Mouse (Mus musculus): ENCODE results near the gene Mmd. TPM values are rescaled to one million over a fixed set of nuclear protein-coding genes. Genes with fewer than 3 reads are reported as not detected.
"Not testable (repeated sequence)": the region's sequence is repeated elsewhere in the genome, so short reads cannot be mapped to it uniquely, and the experiment has no call there.

The Mmd gene
- polyA plus RNA-seq, 1 experiment from 2014 or later, result 46.3 TPM

DNA sequence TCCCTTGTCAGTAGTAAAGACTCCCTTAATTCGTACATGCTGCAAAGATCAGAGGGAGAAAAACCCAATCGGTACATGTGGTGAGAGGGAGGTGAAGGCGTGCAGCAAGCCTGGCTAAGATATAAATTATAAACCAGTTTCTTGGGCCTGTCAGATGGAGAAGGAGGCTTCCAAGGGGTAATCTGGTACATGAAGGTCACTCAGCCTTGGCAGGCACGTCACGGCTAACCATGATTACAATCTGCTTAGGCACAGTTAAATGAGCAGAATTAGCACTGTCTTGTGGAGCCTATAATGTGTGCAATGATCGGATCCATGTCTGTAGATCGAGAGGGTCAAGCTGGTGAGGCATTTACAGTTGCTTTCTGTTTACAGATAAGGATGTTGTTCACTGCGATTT is 26.9 kb downstream of the Mmd start:
- no peaks in the 10 kb centered on the region for H3K27me3 ChIP-seq (ENCODE audit: control insufficient read depth, insufficient read depth, low read length)
- ATAC-seq (replicated peaks; ENCODE audit: insufficient number of reproducible peaks, low FRiP score, low TSS enrichment, low read depth), result no peak
- H3K36me3 ChIP-seq (replicated peaks; ENCODE audit: control insufficient read depth, insufficient read depth, low read depth, low read length), result peaks cover 3% of the 10 kb centered on the region; the same call in 1 of the 2 replicates
- H3K9ac ChIP-seq (replicated peaks; ENCODE audit: low read length), result no peak overlapping the region
- DNase-seq (ENCODE audit: low spot score), result no peak
- no peaks in the 10 kb centered on the region for H3K4me1 ChIP-seq (ENCODE audit: control insufficient read depth, insufficient read depth, low read length)
- no peak overlapping the region for H3K27ac ChIP-seq (replicated peaks; ENCODE audit: low read depth, low read length)
- 92% methylated on average over 8 of the region's 8 CpGs for WGBS
- H3K4me3 ChIP-seq (ENCODE audit: low read depth, low read length), result no peak overlapping the region
- H3K4me2 ChIP-seq (ENCODE audit: low read depth, low read length), result no peak overlapping the region
- no peaks in the 10 kb centered on the region for H3K9me3 ChIP-seq (replicated peaks; ENCODE audit: control insufficient read depth, low read length)

DNA sequence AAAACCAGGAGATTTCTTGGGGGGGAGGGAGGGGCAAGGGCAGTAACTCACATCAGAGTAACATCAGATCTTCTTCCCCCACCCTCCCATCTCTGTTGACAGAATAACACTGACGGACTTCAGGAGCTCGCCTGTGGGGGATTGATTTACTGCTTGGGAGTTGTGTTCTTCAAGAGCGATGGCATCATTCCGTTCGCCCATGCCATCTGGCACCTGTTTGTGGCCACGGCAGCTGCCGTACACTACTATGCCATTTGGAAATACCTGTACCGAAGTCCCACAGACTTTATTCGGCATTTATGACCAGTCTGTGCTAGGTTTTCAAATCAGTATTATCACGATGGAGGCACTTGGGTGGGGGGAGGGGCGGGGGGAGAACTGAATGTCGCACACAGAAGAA is 27.3 kb downstream of the Mmd start:
- DNase-seq (ENCODE audit: low spot score) (no peak), ATAC-seq (replicated peaks; ENCODE audit: insufficient number of reproducible peaks, low FRiP score, low TSS enrichment, low read depth) (no peak)
- no peak overlapping the region for H3K4me2 ChIP-seq (ENCODE audit: low read depth, low read length)
- no peak overlapping the region for H3K4me3 ChIP-seq (ENCODE audit: low read depth, low read length)
- H3K4me1 ChIP-seq (ENCODE audit: control insufficient read depth, insufficient read depth, low read length), result no peaks in the 10 kb centered on the region
- no peak overlapping the region for H3K27ac ChIP-seq (replicated peaks; ENCODE audit: low read depth, low read length)
- no peaks in the 10 kb centered on the region for H3K9me3 ChIP-seq (replicated peaks; ENCODE audit: control insufficient read depth, low read length)
- no peak overlapping the region for H3K9ac ChIP-seq (replicated peaks; ENCODE audit: low read length)
- H3K27me3 ChIP-seq (ENCODE audit: control insufficient read depth, insufficient read depth, low read length), result no peaks in the 10 kb centered on the region
- 90% methylated on average over 12 of the region's 12 CpGs for WGBS
- H3K36me3 ChIP-seq (replicated peaks; ENCODE audit: control insufficient read depth, insufficient read depth, low read depth, low read length), result peaks cover 3% of the 10 kb centered on the region; the same call in 1 of the 2 replicates

DNA sequence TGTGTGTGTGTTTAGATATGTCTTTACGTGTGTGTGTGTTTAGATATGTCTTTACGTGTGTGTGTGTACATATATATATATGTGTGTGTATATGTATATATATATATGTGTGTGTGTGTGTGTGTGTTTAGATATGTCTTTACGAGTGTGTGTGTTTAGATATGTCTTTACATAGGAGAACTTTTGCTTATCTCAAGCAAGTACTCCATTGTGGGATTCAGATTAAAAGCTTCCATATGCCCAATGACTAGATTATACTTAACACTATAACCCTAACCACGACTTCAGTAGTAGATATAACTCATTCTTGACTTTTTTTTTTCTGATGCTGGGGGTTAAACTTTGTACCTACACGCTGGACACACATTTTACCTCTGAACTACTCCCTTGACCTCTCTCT is 30.8 kb downstream of the Mmd start:
- WGBS, result 90% methylated on average over 5 of the region's 5 CpGs
- no peaks in the 10 kb centered on the region for H3K9me3 ChIP-seq (replicated peaks; ENCODE audit: control insufficient read depth, low read length)
- ATAC-seq (replicated peaks; ENCODE audit: insufficient number of reproducible peaks, low FRiP score, low TSS enrichment, low read depth) (no peak), DNase-seq (ENCODE audit: low spot score) (no peak)
- no peaks in the 10 kb centered on the region for H3K27me3 ChIP-seq (ENCODE audit: control insufficient read depth, insufficient read depth, low read length)
- H3K9ac ChIP-seq (replicated peaks; ENCODE audit: low read length), result no peak overlapping the region
- H3K36me3 ChIP-seq (replicated peaks; ENCODE audit: control insufficient read depth, insufficient read depth, low read depth, low read length), result no peaks in the 10 kb centered on the region
- no peak overlapping the region for H3K27ac ChIP-seq (replicated peaks; ENCODE audit: low read depth, low read length)
- no peaks in the 10 kb centered on the region for H3K4me1 ChIP-seq (ENCODE audit: control insufficient read depth, insufficient read depth, low read length)
- no peak overlapping the region for H3K4me2 ChIP-seq (ENCODE audit: low read depth, low read length)
- H3K4me3 ChIP-seq (ENCODE audit: low read depth, low read length), result no peak overlapping the region

DNA sequence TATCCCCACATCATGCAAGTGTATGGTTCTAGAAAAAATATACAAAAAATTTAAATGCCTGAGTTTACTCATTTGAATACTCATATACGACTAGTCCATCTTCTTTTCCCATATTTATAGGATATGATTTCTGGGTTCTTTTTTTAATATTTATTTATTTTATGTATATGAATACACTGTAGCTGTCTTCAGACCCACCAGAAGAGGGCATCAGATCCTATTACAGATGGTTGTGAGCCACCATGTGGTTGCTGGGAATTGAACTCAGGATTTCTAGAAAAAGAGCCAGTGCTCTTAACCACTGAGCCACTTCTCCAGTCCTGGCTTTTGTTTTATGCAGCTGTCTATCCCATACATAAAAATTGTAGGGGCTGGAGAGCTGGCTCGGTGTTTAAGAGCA is 32.7 kb downstream of the Mmd start:
- not testable (repeated sequence) for H3K27ac ChIP-seq (replicated peaks; ENCODE audit: low read depth, low read length); H3K9me3 ChIP-seq (replicated peaks; ENCODE audit: control insufficient read depth, low read length); ATAC-seq (replicated peaks; ENCODE audit: insufficient number of reproducible peaks, low FRiP score, low TSS enrichment, low read depth); H3K27me3 ChIP-seq (ENCODE audit: control insufficient read depth, insufficient read depth, low read length); DNase-seq (ENCODE audit: low spot score); H3K36me3 ChIP-seq (replicated peaks; ENCODE audit: control insufficient read depth, insufficient read depth, low read depth, low read length); H3K9ac ChIP-seq (replicated peaks; ENCODE audit: low read length); H3K4me2 ChIP-seq (ENCODE audit: low read depth, low read length); H3K4me3 ChIP-seq (ENCODE audit: low read depth, low read length); H3K4me1 ChIP-seq (ENCODE audit: control insufficient read depth, insufficient read depth, low read length)
- 92% methylated on average over 2 of the region's 2 CpGs for WGBS

DNA sequence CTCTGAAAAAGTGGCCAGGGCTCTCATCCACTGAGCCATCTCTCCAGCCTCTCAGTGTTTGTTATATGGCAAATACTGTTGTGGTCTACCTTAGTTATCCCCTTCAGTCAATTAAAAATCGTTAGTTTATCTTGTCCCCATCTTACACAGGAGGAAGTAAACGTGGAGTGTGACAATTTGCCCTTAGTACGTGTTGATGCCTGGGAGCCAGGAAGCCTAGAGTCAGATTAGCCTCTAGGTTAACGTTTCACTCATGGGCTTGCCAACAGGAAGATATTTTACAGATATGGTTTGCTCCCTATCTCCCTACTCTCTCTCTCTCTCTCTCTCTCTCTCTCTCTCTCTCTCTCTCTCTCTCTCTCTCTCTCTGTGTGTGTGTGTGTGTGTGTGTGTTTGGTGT is 33.9 kb downstream of the Mmd start:
- ATAC-seq (replicated peaks; ENCODE audit: insufficient number of reproducible peaks, low FRiP score, low TSS enrichment, low read depth), result no peak
- Histone ChIP-seq H3K27ac (replicated peaks; ENCODE audit: low read depth, low read length) (no peak overlapping the region), H3K4me2 (ENCODE audit: low read depth, low read length) (no peak overlapping the region), H3K4me3 (ENCODE audit: low read depth, low read length) (no peak overlapping the region), H3K27me3 (ENCODE audit: control insufficient read depth, insufficient read depth, low read length) (no peaks in the 10 kb centered on the region), H3K9ac (replicated peaks; ENCODE audit: low read length) (no peak overlapping the region), H3K36me3 (replicated peaks; ENCODE audit: control insufficient read depth, insufficient read depth, low read depth, low read length) (no peaks in the 10 kb centered on the region), H3K4me1 (ENCODE audit: control insufficient read depth, insufficient read depth, low read length) (no peaks in the 10 kb centered on the region), H3K9me3 (replicated peaks; ENCODE audit: control insufficient read depth, low read length) (no peaks in the 10 kb centered on the region)
- DNase-seq (ENCODE audit: low spot score), result no peak
- WGBS, result 64% methylated on average over 4 of the region's 4 CpGs

DNA sequence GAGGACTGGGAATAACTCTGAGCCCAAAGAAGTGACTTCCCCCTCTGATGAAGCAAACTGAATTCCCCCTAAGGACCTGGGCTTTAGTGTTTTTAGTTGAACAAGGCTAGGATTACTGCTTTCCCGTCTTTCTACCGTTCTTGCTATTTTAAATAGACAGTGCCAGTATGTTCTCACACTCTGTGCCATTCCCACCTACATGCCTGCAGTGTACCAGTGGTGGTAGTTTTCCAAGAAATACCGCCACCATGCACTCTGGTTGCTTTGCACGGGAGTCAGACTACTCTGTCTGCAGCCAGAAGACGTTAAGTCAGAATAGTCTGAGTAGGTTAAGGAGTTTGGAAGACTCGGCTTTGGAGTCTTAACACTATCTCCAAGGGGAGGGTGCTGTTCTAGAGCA is 34.3 kb downstream of the Mmd start:
- H3K4me2 ChIP-seq (ENCODE audit: low read depth, low read length), result no peak overlapping the region
- no peaks in the 10 kb centered on the region for H3K27me3 ChIP-seq (ENCODE audit: control insufficient read depth, insufficient read depth, low read length)
- DNase-seq (ENCODE audit: low spot score) (no peak), ATAC-seq (replicated peaks; ENCODE audit: insufficient number of reproducible peaks, low FRiP score, low TSS enrichment, low read depth) (no peak)
- no peaks in the 10 kb centered on the region for H3K4me1 ChIP-seq (ENCODE audit: control insufficient read depth, insufficient read depth, low read length)
- H3K4me3 ChIP-seq (ENCODE audit: low read depth, low read length), result no peak overlapping the region
- WGBS, result 82% methylated on average over 6 of the region's 6 CpGs
- no peak overlapping the region for H3K9ac ChIP-seq (replicated peaks; ENCODE audit: low read length)
- no peaks in the 10 kb centered on the region for H3K9me3 ChIP-seq (replicated peaks; ENCODE audit: control insufficient read depth, low read length)
- H3K36me3 ChIP-seq (replicated peaks; ENCODE audit: control insufficient read depth, insufficient read depth, low read depth, low read length), result no peaks in the 10 kb centered on the region
- no peak overlapping the region for H3K27ac ChIP-seq (replicated peaks; ENCODE audit: low read depth, low read length)

DNA sequence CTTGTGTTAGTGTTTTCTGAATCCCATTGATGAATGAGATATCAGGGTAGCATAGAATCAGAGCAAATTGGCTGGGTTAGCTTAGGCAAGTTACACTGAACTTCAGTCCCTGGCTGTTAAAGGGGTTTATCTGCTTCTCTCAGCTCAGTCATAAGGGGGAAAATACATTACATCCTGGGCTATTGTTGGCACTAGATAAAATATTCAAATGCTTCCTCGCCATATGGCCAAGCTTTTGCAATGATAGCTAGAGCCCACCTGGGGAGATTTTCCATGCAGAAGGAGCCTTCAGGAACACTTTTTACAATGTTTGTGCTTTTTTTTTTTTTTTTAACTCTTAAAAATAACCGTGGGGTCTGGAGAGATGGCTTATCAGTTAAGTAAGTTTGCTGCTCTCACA is 34.8 kb downstream of the Mmd start:
- Histone ChIP-seq H3K27me3 (ENCODE audit: control insufficient read depth, insufficient read depth, low read length) (no peaks in the 10 kb centered on the region), H3K9ac (replicated peaks; ENCODE audit: low read length) (no peak overlapping the region), H3K27ac (replicated peaks; ENCODE audit: low read depth, low read length) (no peak overlapping the region), H3K4me2 (ENCODE audit: low read depth, low read length) (no peak overlapping the region), H3K9me3 (replicated peaks; ENCODE audit: control insufficient read depth, low read length) (no peaks in the 10 kb centered on the region), H3K4me3 (ENCODE audit: low read depth, low read length) (no peak overlapping the region), H3K36me3 (replicated peaks; ENCODE audit: control insufficient read depth, insufficient read depth, low read depth, low read length) (no peaks in the 10 kb centered on the region), H3K4me1 (ENCODE audit: control insufficient read depth, insufficient read depth, low read length) (no peaks in the 10 kb centered on the region)
- WGBS, result 82% methylated on average over 2 of the region's 2 CpGs
- DNase-seq (ENCODE audit: low spot score), result no peak
- ATAC-seq (replicated peaks; ENCODE audit: insufficient number of reproducible peaks, low FRiP score, low TSS enrichment, low read depth), result no peak

DNA sequence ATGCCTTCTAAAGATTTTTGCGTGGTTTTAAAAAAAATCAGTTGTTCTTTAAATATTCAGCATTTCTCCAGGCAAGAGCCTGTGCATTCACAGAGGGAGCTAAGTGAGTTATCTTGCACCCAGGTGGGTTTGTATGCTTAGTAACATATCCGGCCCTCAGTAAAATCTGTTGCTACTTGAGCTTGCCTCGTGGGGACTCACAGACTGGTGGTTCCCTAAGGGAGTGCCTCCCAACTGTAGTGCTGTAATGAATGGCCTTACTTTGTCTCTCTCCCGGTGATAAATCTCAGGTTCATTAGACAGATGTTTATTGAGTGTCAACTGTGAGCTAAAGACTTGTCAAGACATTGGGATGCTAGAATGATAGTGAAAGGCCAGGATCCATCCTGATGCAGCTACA is 35.4 kb downstream of the Mmd start:
- WGBS, result 70% methylated on average over 4 of the region's 4 CpGs
- H3K4me3 ChIP-seq (ENCODE audit: low read depth, low read length), result no peak overlapping the region
- no peaks in the 10 kb centered on the region for H3K27me3 ChIP-seq (ENCODE audit: control insufficient read depth, insufficient read depth, low read length)
- ATAC-seq (replicated peaks; ENCODE audit: insufficient number of reproducible peaks, low FRiP score, low TSS enrichment, low read depth) (no peak), DNase-seq (ENCODE audit: low spot score) (no peak)
- H3K36me3 ChIP-seq (replicated peaks; ENCODE audit: control insufficient read depth, insufficient read depth, low read depth, low read length), result no peaks in the 10 kb centered on the region
- no peaks in the 10 kb centered on the region for H3K9me3 ChIP-seq (replicated peaks; ENCODE audit: control insufficient read depth, low read length)
- no peak overlapping the region for H3K9ac ChIP-seq (replicated peaks; ENCODE audit: low read length)
- no peak overlapping the region for H3K4me2 ChIP-seq (ENCODE audit: low read depth, low read length)
- H3K4me1 ChIP-seq (ENCODE audit: control insufficient read depth, insufficient read depth, low read length), result no peaks in the 10 kb centered on the region
- no peak overlapping the region for H3K27ac ChIP-seq (replicated peaks; ENCODE audit: low read depth, low read length)
